Comparison of ENCODE assay signal across 9 mouse cellular contexts in genomic region chr17:64397254-64397897, GRCm38 (mm10).
DNase-seq lines count a peak whose midpoint lies in the region; ATAC-seq and TF ChIP-seq lines count a peak whose summit lies in the region.
"Had no signal": no experiment of that assay in that cellular context is flagged by ENCODE, and none has a peak within 500 bp of the region (broad histone marks: within the 10 kb centered on the region; RNA-seq: fewer than 3 reads in every experiment).

No protein-coding gene starts in this region.

- no peaks in the 10 kb centered on the region; the same call in 1 of the 2 replicates for H3K4me1 ChIP-seq in liver, adult 2 months (ENCODE audit: control insufficient read depth, insufficient read depth, low read length)
- H3K4me1 ChIP-seq in heart, postnatal 0 days (ENCODE audit: control insufficient read depth, insufficient read depth), result 0 out of 2 replicates have a peak, but pooled peaks cover 7% of the 10 kb centered on the region
- H3K4me1 ChIP-seq in limb, embryonic 11.5 days (ENCODE audit: control insufficient read depth, insufficient read depth, low read length), result 0 out of 2 replicates have a peak, but pooled peaks cover 3% of the 10 kb centered on the region

- peak; percentile 6 for DNase-seq in liver, adult 2 months (ENCODE audit: extremely low read depth, low read depth, low spot score)
- DNase-seq in liver, result no peak
- DNase-seq in heart, postnatal 0 days (ENCODE audit: low spot score), result no peak
- no peak for DNase-seq in limb, embryonic 11.5 days (ENCODE audit: low spot score)
- peak; percentile 22 for DNase-seq in mesoderm, embryonic 11.5 days (ENCODE audit: low read depth, low spot score)
- no peak for DNase-seq in spleen, postnatal 36 days (ENCODE audit: low spot score in 2 of 2)
- no peak for DNase-seq in layer of hippocampus, adult 9-11 months
- DNase-seq in B cell, adult 2 months, result no peak
- DNase-seq: thymus, postnatal 36 days had no signal

- WGBS in liver, adult 2 months, result 45% methylated on average over 12 of the region's 12 CpGs
- 30% methylated on average over 12 of the region's 12 CpGs for WGBS in heart, postnatal 0 days
- 41% methylated on average over 12 of the region's 12 CpGs for WGBS in limb, embryonic 11.5 days

- no peak for TF ChIP-seq POLR2A in liver, adult 2 months (IDR thresholded peaks at IDR 0.05; ENCODE audit: extremely low read depth, insufficient read depth, low read length)

- no peaks in the 10 kb centered on the region for H3K79me2 ChIP-seq in liver, adult 2 months (ENCODE audit: control insufficient read depth, insufficient read depth, low read length)

- H3K4me3 ChIP-seq in liver, adult 2 months (ENCODE audit: insufficient read depth, low read depth, low read length), result 0 out of 2 replicates have a peak overlapping the region, but pooled peaks have one; percentile 11
- H3K4me3 ChIP-seq in heart, postnatal 0 days (ENCODE audit: low read depth, low read length), result peak overlapping the region; percentile 16; the same call in 1 of the 2 replicates
- H3K4me3 ChIP-seq in limb, embryonic 11.5 days (ENCODE audit: low read depth, low read length), result no peak overlapping the region

- ATAC-seq in heart, postnatal 0 days (ENCODE audit: insufficient read depth, low read depth), result peak; percentile 30; the same call in 1 of the 2 replicates
- ATAC-seq in limb, embryonic 11.5 days (ENCODE audit: insufficient number of reproducible peaks, low FRiP score, low TSS enrichment, low read depth), result no peak

- TF ChIP-seq EP300 in heart, postnatal 0 days (IDR thresholded peaks at IDR 0.05; ENCODE audit: low read depth), result no peak

- no peaks in the 10 kb centered on the region; the same call in 1 of the 2 replicates for H3K27me3 ChIP-seq in liver, adult 2 months (ENCODE audit: control insufficient read depth, insufficient read depth, low read length)
- H3K27me3 ChIP-seq in heart, postnatal 0 days (ENCODE audit: control insufficient read depth, insufficient read depth, low read length), result no peaks in the 10 kb centered on the region
- no peaks in the 10 kb centered on the region for H3K27me3 ChIP-seq in limb, embryonic 11.5 days (ENCODE audit: control insufficient read depth, insufficient read depth, low read length)

- H3K4me2 ChIP-seq in heart, postnatal 0 days (ENCODE audit: low read depth, low read length), result peak overlapping the region; percentile 51
- peak overlapping the region; percentile 13; the same call in 1 of the 2 replicates for H3K4me2 ChIP-seq in limb, embryonic 11.5 days (ENCODE audit: low read depth, severe bottlenecking)

- peak overlapping the region; percentile 68 for H3K27ac ChIP-seq in liver, adult 2 months (replicated peaks; ENCODE audit: insufficient read depth, low read depth, low read length)
- H3K27ac ChIP-seq in heart, postnatal 0 days (ENCODE audit: low read depth), result peak overlapping the region; percentile 25; the same call in 1 of the 2 replicates
- no peak overlapping the region for H3K27ac ChIP-seq in limb, embryonic 11.5 days (replicated peaks; ENCODE audit: low read depth, low read length)

- TF ChIP-seq CTCF in liver, adult 2 months (IDR thresholded peaks at IDR 0.05; ENCODE audit: low read depth, low read length), result no peak
- no peak for TF ChIP-seq CTCF in heart, postnatal 0 days (IDR thresholded peaks at IDR 0.05; ENCODE audit: low read depth)

- H3K36me3 ChIP-seq in liver, adult 2 months (ENCODE audit: control insufficient read depth, insufficient read depth, low read length), result no peaks in the 10 kb centered on the region
- no peaks in the 10 kb centered on the region for H3K36me3 ChIP-seq in heart, postnatal 0 days (replicated peaks; ENCODE audit: control insufficient read depth, insufficient read depth, low read length)
- no peaks in the 10 kb centered on the region for H3K36me3 ChIP-seq in limb, embryonic 11.5 days (ENCODE audit: control insufficient read depth, insufficient read depth, low read length)

- no peak overlapping the region for H3K9ac ChIP-seq in liver, adult 2 months (ENCODE audit: low read depth, low read length)
- H3K9ac ChIP-seq in heart, postnatal 0 days (replicated peaks; ENCODE audit: low read depth, low read length), result no peak overlapping the region
- no peak overlapping the region for H3K9ac ChIP-seq in limb, embryonic 11.5 days (ENCODE audit: low read length)

- no peaks in the 10 kb centered on the region for H3K9me3 ChIP-seq in heart, postnatal 0 days (replicated peaks; ENCODE audit: control insufficient read depth, low read length)
- no peaks in the 10 kb centered on the region for H3K9me3 ChIP-seq in limb, embryonic 11.5 days (ENCODE audit: control insufficient read depth, low read length)

Comparison
In these comparisons a context has a peak if more than half of its experiments do, and no peak if none do; other contexts are left out.
1. DNase-seq: peak in liver, adult 2 months (single experiment) and mesoderm, embryonic 11.5 days (single experiment); none in liver (single experiment), heart, postnatal 0 days (single experiment), limb, embryonic 11.5 days (single experiment), spleen, postnatal 36 days (0 of 2), layer of hippocampus, adult 9-11 months (single experiment) and B cell, adult 2 months (0 of 2).